Mouse (Mus musculus): ENCODE data around the gene Nudt16l1. TPM values are rescaled to one million over a fixed set of nuclear protein-coding genes. Genes with fewer than 3 reads are reported as not detected.

The Nudt16l1 gene
- polyA plus RNA-seq, 1 experiment from 2014 or later: 102 TPM

Other genes with a start within 250 kb of the Nudt16l1 start
- 53.1 and 58.3 TPM in 2 replicates for gene Nmral1, start 219.4 kb upstream of the Nudt16l1 start, polyA plus RNA-seq (2014; fragmentation: Nextera tagmentation; extraction: Ambion mirVana)
- gene Hmox2, start 212.4 kb upstream of the Nudt16l1 start, polyA plus RNA-seq (2014; fragmentation: Nextera tagmentation; extraction: Ambion mirVana): 102 and 109 TPM in 2 replicates
- gene Cdip1, start 148.5 kb upstream of the Nudt16l1 start, polyA plus RNA-seq (2014; fragmentation: Nextera tagmentation; extraction: Ambion mirVana): 113 and 118 TPM in 2 replicates
- gene 4930562C15Rik, start 103.3 kb upstream of the Nudt16l1 start, polyA plus RNA-seq (2014; fragmentation: Nextera tagmentation; extraction: Ambion mirVana): 0.25 and 0.79 TPM in 2 replicates
- 27.4 and 28.8 TPM in 2 replicates for gene Ubald1, start 58.4 kb upstream of the Nudt16l1 start, polyA plus RNA-seq (2014; fragmentation: Nextera tagmentation; extraction: Ambion mirVana)
- gene Mgrn1, start 52.5 kb upstream of the Nudt16l1 start, polyA plus RNA-seq (2014; fragmentation: Nextera tagmentation; extraction: Ambion mirVana): 96.8 and 112 TPM in 2 replicates
- gene Anks3, start 25.4 kb downstream of the Nudt16l1 start, polyA plus RNA-seq (2014; fragmentation: Nextera tagmentation; extraction: Ambion mirVana): 28.7 and 31.8 TPM in 2 replicates
- not detected in 2 replicates for gene Sept12, start 59.1 kb downstream of the Nudt16l1 start, polyA plus RNA-seq (2014; fragmentation: Nextera tagmentation; extraction: Ambion mirVana)
- gene Smim22, start 68.5 kb downstream of the Nudt16l1 start, polyA plus RNA-seq (2014; fragmentation: Nextera tagmentation; extraction: Ambion mirVana): 1.6 and 3.2 TPM in 2 replicates
- 50.1 and 54.4 TPM in 2 replicates for gene Rogdi, start 74.8 kb downstream of the Nudt16l1 start, polyA plus RNA-seq (2014; fragmentation: Nextera tagmentation; extraction: Ambion mirVana)
- 58.9 and 88.6 TPM in 2 replicates for gene Glyr1, start 111.1 kb downstream of the Nudt16l1 start, polyA plus RNA-seq (2014; fragmentation: Nextera tagmentation; extraction: Ambion mirVana)
- gene Ubn1, start 111.3 kb downstream of the Nudt16l1 start, polyA plus RNA-seq (2014; fragmentation: Nextera tagmentation; extraction: Ambion mirVana): 16.6 and 16.8 TPM in 2 replicates
- 1.3 and 1.6 TPM in 2 replicates for gene Ppl, start 193.7 kb downstream of the Nudt16l1 start, polyA plus RNA-seq (2014; fragmentation: Nextera tagmentation; extraction: Ambion mirVana)
- gene Sec14l5, start 208.3 kb downstream of the Nudt16l1 start, polyA plus RNA-seq (2014; fragmentation: Nextera tagmentation; extraction: Ambion mirVana): 0.11 TPM in 1 of 2 replicates, not detected in the other